ENCODE assay signal across 8 mouse cellular contexts in genomic region chr16:91962894-91963555, GRCm38 (mm10).
DNase-seq lines count a peak whose midpoint lies in the region; ATAC-seq lines count a peak whose summit lies in the region.

No protein-coding gene starts in this region.

- H3K27ac ChIP-seq in intestine, embryonic 15.5 days, result no peak overlapping the region
- peak overlapping the region; percentile 85 for H3K27ac ChIP-seq in macrophage
- H3K27ac ChIP-seq in stomach, embryonic 16.5 days (ENCODE audit: low read length), result no peak overlapping the region

- no peaks in the 10 kb centered on the region for H3K79me2 ChIP-seq in macrophage (ENCODE audit: inconsistent target)

- no peak overlapping the region for H3K4me2 ChIP-seq in intestine, embryonic 15.5 days (replicated peaks)
- peak overlapping the region; percentile 39; the same call in 1 of the 2 replicates for H3K4me2 ChIP-seq in stomach, embryonic 16.5 days (ENCODE audit: low read depth, low read length)

- ATAC-seq in frontal cortex, adult (ENCODE audit: low TSS enrichment), result peak; percentile 34
- peak; percentile 75 for ATAC-seq in intestine, embryonic 15.5 days
- peak; percentile 59; the same call in 1 of the 2 replicates for ATAC-seq in stomach, embryonic 16.5 days (ENCODE audit: insufficient read depth, low FRiP score)

- peaks cover 5% of the 10 kb centered on the region; the same call in 1 of the 2 replicates for H3K4me1 ChIP-seq in intestine, embryonic 15.5 days (replicated peaks)
- H3K4me1 ChIP-seq in stomach, embryonic 16.5 days (ENCODE audit: control insufficient read depth, insufficient read depth, low read length), result peaks cover 9% of the 10 kb centered on the region; the same call in 1 of the 2 replicates

- H3K36me3 ChIP-seq in intestine, embryonic 15.5 days, result no peaks in the 10 kb centered on the region
- no peaks in the 10 kb centered on the region for H3K36me3 ChIP-seq in macrophage (ENCODE audit: inconsistent target)
- H3K36me3 ChIP-seq in stomach, embryonic 16.5 days (ENCODE audit: control insufficient read depth, insufficient read depth, low read length), result no peaks in the 10 kb centered on the region

- H3K4me3 ChIP-seq in intestine, embryonic 15.5 days (replicated peaks), result no peak overlapping the region
- H3K4me3 ChIP-seq in macrophage (ENCODE audit: inconsistent target), result no peak overlapping the region
- H3K4me3 ChIP-seq in stomach, embryonic 16.5 days (replicated peaks; ENCODE audit: low read length), result no peak overlapping the region

- no peaks in the 10 kb centered on the region for H3K9me3 ChIP-seq in intestine, embryonic 15.5 days
- no peaks in the 10 kb centered on the region for H3K9me3 ChIP-seq in stomach, embryonic 16.5 days (replicated peaks; ENCODE audit: control insufficient read depth, low read length)

- DNase-seq in frontal cortex, adult 2 months (ENCODE audit: extremely low spot score in 1 of 2, low spot score in 1 of 2), result no peak
- DNase-seq in embryo, embryonic 11.5 days (ENCODE audit: low read depth, low spot score), result peak; percentile 26
- DNase-seq in B cell, adult 2 months, result no peak
- no peak for DNase-seq in spleen, postnatal 10 days (ENCODE audit: low spot score in 2 of 2)

- no peak overlapping the region for H3K9ac ChIP-seq in intestine, embryonic 15.5 days
- no peak overlapping the region for H3K9ac ChIP-seq in stomach, embryonic 16.5 days (ENCODE audit: low read length)

- no peaks in the 10 kb centered on the region for H3K27me3 ChIP-seq in intestine, embryonic 15.5 days (replicated peaks)
- H3K27me3 ChIP-seq in stomach, embryonic 16.5 days (ENCODE audit: control insufficient read depth, insufficient read depth, low read length), result no peaks in the 10 kb centered on the region

- 39% methylated on average over 14 of the region's 14 CpGs for WGBS in intestine, embryonic 15.5 days
- 85% methylated on average over 14 of the region's 14 CpGs for WGBS in macrophage (ENCODE audit: missing documents)
- WGBS in stomach, embryonic 16.5 days, result 34% methylated on average over 14 of the region's 14 CpGs
